Mouse (Mus musculus) kidney, postnatal 4 days (tissue): ENCODE results near the gene Tent5a.

Experiments used
- DNase-seq, 2 experiments: peaks; one replicate each; pipeline ENCODE4 v3.0.0; 2021; ENCODE audit warnings: mixed read lengths in 2 of 2

Tent5a gene

DNA sequence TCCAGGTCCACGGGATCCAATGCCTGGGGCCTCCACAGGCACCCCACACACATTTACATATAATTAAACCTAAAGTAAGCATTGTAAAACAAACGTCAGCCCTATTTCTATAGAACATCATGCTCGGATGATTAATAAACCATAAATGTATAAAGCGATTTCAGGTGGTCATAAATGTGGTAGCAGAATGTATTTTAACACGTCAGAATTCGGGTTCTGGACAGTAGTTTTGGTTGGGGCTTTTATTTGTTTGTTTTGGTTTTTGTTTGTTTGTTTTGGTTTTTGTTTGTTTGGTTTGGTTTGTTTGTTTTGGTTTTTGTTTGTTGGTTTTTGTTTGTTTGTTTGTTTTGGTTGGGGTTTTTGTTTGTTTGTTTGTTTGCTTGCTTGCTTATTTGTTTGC lies 14.7 kb downstream of the Tent5a start, which contains the start of gene Gm11114:
Gene Gm11114 (plus strand): TSS at position 301 of the 400 bp plus-strand sequence.
- DNase-seq, result no peak

DNA sequence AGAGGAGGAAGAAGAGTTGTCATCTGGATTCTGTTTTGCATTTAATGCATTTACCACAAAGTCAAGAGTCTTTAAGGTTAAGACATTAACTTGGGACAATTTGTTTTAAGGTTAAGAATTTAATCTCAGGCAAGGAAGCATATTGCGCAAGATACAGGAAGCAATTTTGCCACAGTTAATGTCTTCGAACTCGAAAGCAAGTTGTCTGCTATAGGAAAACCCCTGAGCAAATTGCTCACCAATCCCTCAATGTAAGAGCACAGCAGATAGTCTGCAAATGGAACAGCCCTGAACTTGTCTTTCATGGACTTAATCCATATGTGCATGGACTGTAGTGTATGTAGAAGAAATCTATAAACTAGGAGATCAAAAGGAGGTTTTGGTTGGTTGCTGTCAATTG lies 23.8 kb downstream of the Tent5a start:
- no peak for DNase-seq

DNA sequence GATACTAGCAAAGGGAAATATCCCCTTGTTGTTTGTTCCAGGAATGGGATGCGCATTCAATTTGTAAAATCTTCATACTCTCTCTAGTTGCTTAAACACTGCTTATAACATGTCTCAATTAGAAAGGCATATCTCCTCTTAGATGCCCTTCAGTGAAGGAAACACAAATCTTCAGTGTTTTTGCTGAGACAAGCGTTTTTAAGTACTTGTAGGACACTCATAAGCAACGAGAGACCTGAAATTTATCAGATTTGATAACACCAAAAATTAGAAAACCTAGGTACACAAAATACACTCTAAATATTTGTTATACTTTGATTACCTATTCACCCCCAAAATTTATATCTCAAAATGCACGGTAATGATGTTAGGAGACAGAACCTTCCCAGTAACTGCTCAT lies 24.3 kb downstream of the Tent5a start:
- DNase-seq, result no peak

GRCm38 (mm10) chr9:85274114-85274513 lies 53.0 kb downstream of the Tent5a start:
- no peak for DNase-seq
